Mouse (Mus musculus) ES-E14 (cell line): Measurements from ENCODE around the gene Vsnl1.

Source experiments
- HCFC1 ChIP-seq: IDR thresholded peaks from 2 replicates; pipeline ENCODE4 v1.6.1; 2012; ENCODE audit warnings: low read length, inconsistent platforms, borderline replicate concordance; ENCODE audit not compliant: insufficient read depth
- ZNF384 ChIP-seq: IDR thresholded peaks from 2 replicates; pipeline ENCODE4 v1.6.1; 2012; ENCODE audit warnings: low read depth, low read length, inconsistent platforms

- TF ChIP-seq HCFC1 (no peak), ZNF384 (no peak)
Observed at GRCm38 (mm10) chr12:11433716-11434115, 2.7 kb downstream of the Vsnl1 start.
